Mouse (Mus musculus): Measurements from ENCODE around the gene Scml4. TPM values are rescaled to one million over a fixed set of nuclear protein-coding genes. Genes with fewer than 3 reads are reported as not detected.

Gene Scml4
- total RNA-seq, 2 experiments from 2014 or later = 2.2 to 3.4 TPM

- intact Hi-C loops (cut with DNase I) = no loop called here
These were observed 3.1 kb upstream of the Scml4 start for GRCm38 (mm10) chr10:42857021-42857420.

DNA sequence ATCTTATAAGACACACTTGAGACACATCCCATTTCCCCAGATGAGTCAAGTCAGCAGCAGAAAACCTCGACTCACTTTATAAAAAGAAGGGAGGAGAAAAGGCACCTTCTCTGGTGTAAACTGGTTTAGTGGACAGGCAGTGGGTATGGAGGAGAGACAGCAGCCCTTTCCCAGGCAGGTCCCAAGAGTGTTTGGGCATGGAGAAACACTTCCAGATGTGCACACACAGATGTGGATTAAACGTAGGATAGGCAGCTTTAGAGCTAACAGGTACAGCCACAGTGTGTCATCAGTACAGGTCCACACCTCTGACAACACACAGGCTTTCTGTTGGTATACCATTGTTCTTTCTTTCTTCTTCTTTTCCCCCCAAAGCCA is 400 bp upstream of the Scml4 start:
- intact Hi-C loops (cut with DNase I) = loop anchor here (5.0 kb wide), 1 partner anchor 83 kb away; no protein-coding TSS in a partner anchor
- no peak for DNase-seq (ENCODE audit: low spot score in 2 of 2)

More at GRCm38 (mm10) chr10:42857021-42857420, 3.1 kb upstream of the Scml4 start:
- DNase-seq (ENCODE audit: low spot score in 2 of 2) = no peak

DNA sequence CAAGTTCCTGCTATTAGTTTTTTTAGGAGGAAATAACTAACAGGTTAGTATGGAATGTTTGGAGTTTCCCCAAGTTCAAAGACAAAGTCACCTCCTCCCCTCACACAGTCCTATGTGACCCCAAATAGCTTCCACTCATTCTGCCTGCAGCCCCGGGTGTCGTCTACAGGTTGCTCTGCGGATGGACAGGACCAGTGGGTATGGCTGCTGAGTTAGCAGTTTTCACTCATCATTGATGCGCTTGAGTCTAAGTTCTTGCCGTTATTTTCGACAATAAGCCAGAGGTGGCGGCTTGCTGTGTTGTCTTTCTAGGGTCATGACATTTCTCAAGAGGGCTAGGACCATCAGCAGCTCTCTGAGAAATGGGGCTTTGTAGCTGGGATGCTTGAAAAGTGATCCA is 1.3 kb downstream of the Scml4 start:
- no peak for DNase-seq (ENCODE audit: low spot score in 2 of 2)
- intact Hi-C loops (cut with DNase I) = loop anchor here (5.0 kb wide), 1 partner anchor 81 kb away; no protein-coding TSS in a partner anchor

DNA sequence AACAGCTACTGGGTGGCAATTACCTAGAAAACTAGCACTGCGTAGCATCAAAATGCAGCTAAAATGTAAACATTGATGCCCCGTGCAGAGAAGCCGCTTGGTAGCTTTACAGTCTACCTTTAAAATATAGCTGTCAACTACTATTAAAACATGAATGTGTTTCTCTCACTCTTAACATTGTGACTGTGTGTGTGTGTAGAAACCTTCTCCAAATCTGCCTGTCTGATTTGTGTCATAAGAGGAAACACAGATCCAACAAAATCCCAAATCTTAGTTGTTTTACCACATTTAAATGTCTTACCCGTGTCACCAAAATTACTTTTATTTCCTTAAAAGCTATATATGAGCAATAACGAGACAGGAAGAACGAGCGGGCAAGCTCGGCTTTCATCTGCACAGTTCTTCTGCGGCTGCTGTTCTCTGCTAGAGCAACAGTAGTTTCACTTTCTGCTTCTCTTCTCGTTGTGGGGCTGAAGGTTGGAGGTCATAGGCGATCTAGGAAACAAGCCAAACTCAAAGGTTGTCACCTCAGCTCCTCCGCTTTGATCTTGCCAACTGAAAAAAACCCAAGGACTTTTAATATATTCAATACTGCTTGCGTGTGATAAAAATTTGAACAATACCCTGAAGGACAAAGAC is 2.1 kb downstream of the Scml4 start:
- DNase-seq (ENCODE audit: low spot score in 2 of 2) = no peak
- intact Hi-C loops (cut with DNase I) = loop anchor here (5.0 kb wide), 1 partner anchor 80 kb away; no protein-coding TSS in a partner anchor

DNA sequence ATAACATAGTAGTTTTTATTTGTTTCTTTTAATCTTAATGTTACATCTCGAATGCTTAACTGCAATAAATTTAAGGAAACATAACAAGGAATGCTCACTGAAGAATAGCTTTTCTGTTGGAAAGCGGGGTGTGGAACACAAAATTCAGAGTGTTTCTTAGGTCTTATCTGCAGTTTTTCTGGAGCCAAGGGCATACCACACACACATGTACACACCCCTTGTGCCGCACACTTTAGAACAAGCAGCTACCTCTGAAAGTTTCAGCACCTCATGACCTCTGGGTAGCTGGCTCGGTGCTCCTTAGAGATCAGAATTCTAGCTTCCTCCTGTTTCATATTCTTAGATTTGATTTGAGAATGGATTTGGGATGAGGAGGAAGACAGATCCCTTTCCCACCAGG is 2.6 kb downstream of the Scml4 start:
- no peak for DNase-seq (ENCODE audit: low spot score in 2 of 2)
- intact Hi-C loops (cut with DNase I) = loop anchor here (5.0 kb wide), 1 partner anchor 79 kb away; no protein-coding TSS in a partner anchor

DNA sequence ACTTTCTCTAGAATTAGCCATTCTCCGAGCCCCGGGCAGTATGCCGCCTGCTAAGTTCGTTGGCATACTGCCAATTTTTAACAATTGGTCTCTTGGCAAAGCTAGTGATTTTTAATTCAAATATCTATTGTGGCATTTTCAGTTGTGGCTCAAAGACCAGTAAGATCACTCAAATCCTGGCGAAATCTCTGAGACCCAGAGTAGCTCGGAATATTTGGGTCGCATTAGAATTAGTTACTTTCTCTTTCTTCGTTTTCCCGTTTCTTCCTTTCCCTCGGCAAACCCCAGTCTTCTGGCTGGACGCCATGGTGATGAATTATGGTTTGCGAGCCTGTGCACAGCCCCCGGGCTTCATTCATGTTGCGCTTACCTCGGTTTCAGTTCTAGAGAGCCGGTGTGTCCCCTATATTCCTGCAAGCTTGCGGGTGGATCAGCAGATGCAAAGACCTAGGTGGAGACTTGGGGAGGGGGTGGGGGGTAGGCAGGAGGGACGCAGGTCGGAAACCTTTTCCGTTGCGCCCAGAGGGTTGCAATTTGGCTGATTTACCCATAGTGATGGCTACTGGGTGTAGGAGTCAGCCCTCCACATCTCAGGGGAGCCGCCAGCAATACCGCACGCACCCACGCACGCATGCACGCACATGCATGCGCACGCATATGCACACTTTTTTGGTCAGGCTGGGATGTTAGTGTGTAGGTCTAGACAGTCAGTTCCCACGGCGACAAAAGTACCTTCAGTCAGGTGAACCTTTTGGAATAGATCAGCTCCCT is 3.6 kb downstream of the Scml4 start:
- DNase-seq (ENCODE audit: low spot score in 2 of 2) = peak; percentile 77 to 81
- intact Hi-C loops (cut with DNase I) = loop anchor here (5.0 kb wide), 1 partner anchor 78 kb away; no protein-coding TSS in a partner anchor

DNA sequence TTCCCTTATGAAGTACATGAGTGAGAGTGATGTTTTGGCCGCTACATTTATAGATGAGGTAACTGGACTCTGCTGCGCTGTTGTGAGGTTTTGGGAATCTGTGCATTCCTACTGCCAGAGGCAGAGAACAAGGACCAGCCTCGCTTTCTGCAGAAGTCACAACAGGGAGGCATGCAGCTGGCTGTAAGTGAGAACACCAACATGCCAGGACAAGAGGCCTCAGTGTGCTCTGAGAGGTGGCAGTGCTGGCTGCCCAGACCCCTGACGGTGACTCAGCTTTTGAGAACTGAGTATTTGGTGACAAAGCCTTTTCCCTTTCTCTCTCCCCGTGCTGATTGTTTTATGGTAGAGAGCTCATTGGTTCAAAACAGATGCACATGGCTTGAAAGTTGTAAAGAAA is 4.5 kb downstream of the Scml4 start:
- no peak for DNase-seq (ENCODE audit: low spot score in 2 of 2)
- intact Hi-C loops (cut with DNase I) = loop anchor here (5.0 kb wide), 1 partner anchor 78 kb away; no protein-coding TSS in a partner anchor

GRCm38 (mm10) chr10:42868416-42868815 is 8.2 kb downstream of the Scml4 start:
- no peak for DNase-seq (ENCODE audit: low spot score in 2 of 2)
- intact Hi-C loops (cut with DNase I) = no loop called here

GRCm38 (mm10) chr10:42869467-42869866 is 9.3 kb downstream of the Scml4 start:
- no peak for DNase-seq (ENCODE audit: low spot score in 2 of 2)
- intact Hi-C loops (cut with DNase I) = no loop called here

DNA sequence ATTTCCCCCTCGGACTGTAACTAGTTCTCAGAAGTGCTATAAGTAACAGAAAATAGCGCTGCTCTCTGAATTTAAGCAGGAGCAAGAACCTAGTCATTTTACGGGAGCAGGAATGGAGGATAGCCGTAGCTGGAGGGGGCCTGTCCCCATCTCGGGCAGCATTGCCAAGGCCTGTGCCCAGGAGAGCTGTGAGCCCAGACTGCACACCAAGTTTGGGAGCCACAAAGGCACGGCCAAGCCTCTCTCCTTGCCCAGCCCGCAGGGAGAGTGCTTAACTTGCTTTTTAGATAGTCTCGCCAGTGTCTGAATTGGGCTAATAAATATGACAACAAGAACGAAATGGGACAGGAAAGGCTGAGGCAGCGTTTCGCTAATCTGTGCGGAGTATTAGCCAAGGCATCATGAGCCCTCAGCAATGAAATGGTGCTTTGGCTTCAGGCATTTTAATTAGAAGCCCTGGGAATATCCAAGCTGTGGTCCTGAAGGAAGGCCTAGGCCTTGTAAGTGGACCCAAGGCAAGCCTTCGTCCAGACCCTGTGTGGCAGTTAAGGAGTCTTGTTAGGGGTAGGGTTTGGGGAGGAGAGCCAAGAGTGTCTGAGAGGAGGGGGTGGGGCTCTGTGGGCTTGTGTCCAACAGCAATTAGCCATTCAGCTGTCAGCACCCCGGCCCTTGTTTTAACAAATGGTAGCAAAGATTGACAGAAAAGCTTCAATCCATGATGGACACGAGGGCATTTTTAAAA is 12.3 kb downstream of the Scml4 start:
- intact Hi-C loops (cut with DNase I) = no loop called here

GRCm38 (mm10) chr10:42873077-42873595 is 13.0 kb downstream of the Scml4 start:
- intact Hi-C loops (cut with DNase I) = no loop called here

More for the DNA sequence above, 12.3 kb downstream of the Scml4 start:
- no peak for DNase-seq (ENCODE audit: low spot score in 2 of 2)

GRCm38 (mm10) chr10:42876172-42876571 is 16.0 kb downstream of the Scml4 start:
- DNase-seq (ENCODE audit: low spot score in 2 of 2) = no peak
- intact Hi-C loops (cut with DNase I) = no loop called here

More at GRCm38 (mm10) chr10:42873077-42873595, 13.0 kb downstream of the Scml4 start:
- DNase-seq (ENCODE audit: low spot score in 2 of 2) = no peak

DNA sequence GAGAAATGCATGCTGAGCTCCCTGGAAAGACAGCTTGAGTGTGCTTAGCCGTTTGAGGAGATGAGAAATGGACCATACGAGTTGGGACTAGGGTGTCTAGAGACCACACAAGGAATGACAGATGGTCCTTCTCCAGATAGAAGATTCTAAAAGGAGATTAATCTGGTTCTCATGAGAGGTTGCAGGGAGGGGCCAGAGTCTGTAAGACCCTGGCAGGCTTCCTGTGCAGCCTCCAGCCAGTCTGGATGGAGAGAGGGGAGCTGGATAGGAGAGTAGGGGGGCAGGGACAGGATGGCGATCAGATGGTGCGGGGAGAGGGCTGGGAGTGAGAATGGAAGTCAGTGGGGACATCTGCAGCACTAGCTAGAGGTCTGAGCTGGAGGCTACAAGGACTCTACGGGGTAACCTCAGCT is 19.1 kb downstream of the Scml4 start:
- no peak for DNase-seq (ENCODE audit: low spot score in 2 of 2)
- intact Hi-C loops (cut with DNase I) = no loop called here

GRCm38 (mm10) chr10:42879682-42880081 is 19.5 kb downstream of the Scml4 start:
- intact Hi-C loops (cut with DNase I) = no loop called here
- no peak for DNase-seq (ENCODE audit: low spot score in 2 of 2)

DNA sequence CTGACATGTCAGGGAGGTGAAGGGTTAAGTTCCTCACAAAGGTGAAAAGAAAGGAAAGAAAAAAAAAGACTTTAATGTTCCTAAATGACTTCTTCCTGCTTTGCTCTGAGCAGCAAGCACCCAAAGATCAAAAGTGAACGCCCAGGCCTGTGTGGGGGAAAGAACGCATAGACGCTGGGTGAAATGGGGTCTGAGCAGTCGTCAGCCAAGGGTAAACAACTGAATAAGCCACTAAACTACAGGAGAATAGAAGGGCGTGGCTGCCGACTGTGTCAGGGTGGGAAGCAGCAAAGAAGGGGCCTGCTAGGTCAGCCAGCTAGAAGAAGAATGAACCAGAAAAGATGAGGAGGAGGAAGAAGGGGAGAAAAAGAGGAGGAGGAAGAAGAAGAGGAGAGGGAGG is 26.9 kb downstream of the Scml4 start:
- DNase-seq (ENCODE audit: low spot score in 2 of 2) = no peak
- intact Hi-C loops (cut with DNase I) = no loop called here

DNA sequence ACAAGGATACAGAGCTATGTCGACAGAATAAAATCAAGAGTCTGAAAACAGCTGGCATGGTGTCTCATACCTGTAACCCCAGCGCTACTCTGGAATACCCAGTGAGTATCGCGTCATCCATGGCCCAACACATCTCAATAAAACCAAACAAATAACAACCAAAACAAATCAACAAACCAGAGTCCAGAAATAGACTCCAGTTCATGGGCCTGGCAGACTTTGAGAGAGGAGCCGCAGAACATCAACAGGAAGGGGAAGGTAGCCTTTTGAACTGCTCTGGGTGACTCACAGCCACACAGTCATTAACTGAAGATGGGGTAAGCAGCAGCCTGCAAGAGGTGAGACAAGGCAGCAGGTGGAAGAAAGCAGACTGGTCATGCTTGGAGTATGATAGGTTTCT is 28.1 kb downstream of the Scml4 start:
- intact Hi-C loops (cut with DNase I) = no loop called here
- no peak for DNase-seq (ENCODE audit: low spot score in 2 of 2)

DNA sequence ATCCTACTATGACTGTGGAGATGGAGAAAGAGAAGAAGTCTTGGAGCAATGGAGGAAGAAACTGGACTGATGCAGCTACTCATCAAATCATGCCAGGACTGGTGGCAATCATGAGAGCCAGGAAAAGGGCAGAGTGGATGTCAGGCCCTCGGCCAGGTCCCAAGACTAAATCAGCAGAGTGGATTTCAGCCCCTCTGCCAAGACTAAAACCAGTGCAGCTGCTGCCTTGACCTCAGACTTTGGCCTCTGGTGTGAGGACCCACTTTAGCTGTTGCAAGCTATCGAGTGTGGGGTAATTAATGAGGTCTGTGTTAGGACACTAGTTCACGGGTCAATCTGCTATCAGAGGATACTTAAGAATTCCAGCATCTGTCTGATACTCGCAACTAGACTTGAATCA is 30.2 kb downstream of the Scml4 start:
- DNase-seq (ENCODE audit: low spot score in 2 of 2) = no peak
- intact Hi-C loops (cut with DNase I) = no loop called here

GRCm38 (mm10) chr10:42892250-42892649 is 32.1 kb downstream of the Scml4 start:
- DNase-seq (ENCODE audit: low spot score in 2 of 2) = no peak
- intact Hi-C loops (cut with DNase I) = no loop called here

GRCm38 (mm10) chr10:42892987-42893386 is 32.8 kb downstream of the Scml4 start:
- intact Hi-C loops (cut with DNase I) = no loop called here
- no peak for DNase-seq (ENCODE audit: low spot score in 2 of 2)

DNA sequence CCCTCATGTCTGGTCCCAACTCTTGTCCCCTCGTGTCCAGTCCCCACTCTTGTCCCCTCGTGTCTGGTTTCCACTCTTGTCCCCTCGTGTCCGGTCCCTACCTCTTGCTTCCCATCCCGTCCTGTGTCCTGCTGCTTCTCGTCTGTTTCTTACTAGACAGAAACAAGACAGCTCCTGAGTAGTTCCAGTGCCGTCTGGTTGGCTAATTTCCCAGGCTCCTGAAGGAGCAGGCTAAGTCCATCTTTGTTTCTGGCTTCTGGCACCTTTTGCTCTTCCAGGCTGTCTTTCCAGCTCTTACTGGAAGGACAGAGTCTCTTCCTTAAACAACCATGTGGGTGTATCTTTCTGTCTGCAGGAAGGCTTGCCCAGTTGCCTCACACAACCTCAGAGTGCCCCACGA is 33.7 kb downstream of the Scml4 start:
- intact Hi-C loops (cut with DNase I) = no loop called here
- DNase-seq (ENCODE audit: low spot score in 2 of 2) = no peak

Data from left cerebral cortex, postnatal 36 days (tissue).